In genomic region chr9:96143633-96144032, GRCm38 (mm10) we compare ENCODE assay signal across 14 mouse cellular contexts.
"Had no signal": no experiment of that assay in that cellular context is flagged by ENCODE, and none has a peak within 500 bp of the region (broad histone marks: within the 10 kb centered on the region; RNA-seq: fewer than 3 reads in every experiment).

No protein-coding gene starts in this region.

- H3K4me3 ChIP-seq: megakaryocyte, embryonic 14.5 days; midbrain, embryonic 13.5 days; midbrain, embryonic 15.5 days; neural tube, embryonic 13.5 days; neural tube, embryonic 15.5 days had no signal

- ATAC-seq: midbrain, embryonic 13.5 days; midbrain, embryonic 15.5 days had no signal

- DNase-seq: lung, adult 18-20 months; lung, embryonic 14.5 days; lung, postnatal 14 days; lung, postnatal 36 days; right cerebral cortex, postnatal 14 days; thymus, adult 18-20 months; thymus, postnatal 14 days; thymus, postnatal 36 days had no signal

- H3K36me3 ChIP-seq: midbrain, embryonic 13.5 days; midbrain, embryonic 15.5 days had no signal

- H3K4me2 ChIP-seq: lung, embryonic 14.5 days; midbrain, embryonic 11.5 days; midbrain, embryonic 13.5 days; midbrain, embryonic 15.5 days; neural tube, embryonic 13.5 days; neural tube, embryonic 15.5 days had no signal

- H3K27me3 ChIP-seq: megakaryocyte, embryonic 14.5 days; midbrain, embryonic 13.5 days; midbrain, embryonic 15.5 days; neural tube, embryonic 13.5 days; neural tube, embryonic 15.5 days had no signal
